Mouse (Mus musculus): Measurements from ENCODE around the gene Baiap2l1. TPM values are rescaled to one million over a fixed set of nuclear protein-coding genes. Genes with fewer than 3 reads are reported as not detected.
A peak's percentile ranks its signal among the peaks of the same experiment; 100 is the strongest.

The Baiap2l1 gene
- polyA plus RNA-seq, 1 experiment from 2014 or later = 14.8 TPM

DNA sequence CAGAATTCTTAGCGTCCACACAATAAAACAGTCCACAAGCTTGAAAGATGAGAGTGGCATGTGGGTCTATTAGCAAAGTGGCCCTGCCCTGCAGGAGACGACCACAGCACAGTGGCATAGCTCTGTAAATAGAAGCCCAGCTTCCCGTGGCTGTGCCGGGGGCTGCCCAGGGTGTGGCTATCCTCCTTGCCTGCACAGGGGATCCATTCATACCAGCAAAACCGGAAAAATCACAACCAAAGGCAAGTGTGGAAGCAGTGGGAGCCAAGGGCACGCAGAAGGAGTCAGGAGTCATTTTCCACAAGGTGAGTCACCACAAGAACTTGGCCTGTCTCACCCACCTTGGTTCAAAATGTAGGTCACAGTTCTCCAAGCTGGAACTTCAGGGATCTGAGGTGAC is 39.6 kb downstream of the Baiap2l1 start:
- peaks cover 34% of the 10 kb centered on the region for H3K4me1 ChIP-seq (ENCODE audit: insufficient read depth, low read length)
- 29% methylated on average over 6 of the region's 6 CpGs for WGBS
- no peak overlapping the region for H3K4me3 ChIP-seq (ENCODE audit: low read length)
- no peak overlapping the region; the same call in 1 of the 2 replicates for H3K4me2 ChIP-seq (replicated peaks; ENCODE audit: low read depth, low read length)
- H3K9ac ChIP-seq (replicated peaks; ENCODE audit: low read length) = no peak overlapping the region
- no peaks in the 10 kb centered on the region for H3K27me3 ChIP-seq (ENCODE audit: insufficient read depth, low read length)
- H3K27ac ChIP-seq (ENCODE audit: low read length) = peak overlapping the region; percentile 52
- no peaks in the 10 kb centered on the region for H3K36me3 ChIP-seq (ENCODE audit: insufficient read depth, low read length)
- no peak for ATAC-seq (ENCODE audit: low FRiP score, low TSS enrichment)
- no peaks in the 10 kb centered on the region for H3K9me3 ChIP-seq (ENCODE audit: low read length)

DNA sequence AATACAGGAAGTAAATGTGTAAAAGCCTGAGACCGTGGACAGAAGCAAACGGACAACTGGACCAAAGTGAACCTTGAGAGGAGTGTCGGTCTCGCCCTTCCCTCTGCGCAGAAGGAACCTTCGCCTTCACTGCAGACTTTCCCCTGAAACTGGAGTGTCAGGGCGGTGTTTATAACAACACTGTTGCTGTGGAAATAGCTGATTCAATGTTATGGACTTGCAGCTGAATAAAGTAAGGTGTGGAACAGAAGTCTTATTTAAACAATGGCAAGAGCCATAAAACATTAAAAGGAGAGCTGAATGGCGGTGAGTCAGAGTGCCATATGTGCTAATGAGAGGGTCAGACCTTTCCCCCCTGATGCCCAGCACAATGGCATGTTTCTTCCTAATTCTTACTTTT is 40.5 kb downstream of the Baiap2l1 start:
- WGBS = 66% methylated on average over 8 of the region's 8 CpGs
- no peak for ATAC-seq (ENCODE audit: low FRiP score, low TSS enrichment)

DNA sequence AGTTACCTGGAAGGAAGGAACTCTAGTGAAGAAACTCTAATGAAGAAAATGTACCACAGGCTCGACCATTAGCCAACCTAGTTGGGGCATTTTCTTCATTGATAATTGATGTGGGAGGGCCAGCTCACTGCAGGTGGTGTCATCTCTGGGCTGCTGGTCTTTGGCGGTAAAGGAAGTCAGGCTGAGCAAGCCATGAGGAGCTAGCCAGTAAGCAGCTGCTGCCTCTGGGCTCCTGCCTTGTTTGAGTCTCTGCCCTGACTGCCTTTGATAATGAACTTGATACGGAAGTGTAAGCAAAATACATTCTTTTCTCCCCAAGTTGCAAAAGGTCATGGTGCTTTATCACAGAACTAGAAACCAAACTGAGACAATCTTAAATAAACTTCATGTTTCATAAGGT is 41.5 kb downstream of the Baiap2l1 start:
- Histone ChIP-seq H3K4me1 (ENCODE audit: insufficient read depth, low read length) (peaks cover 32% of the 10 kb centered on the region), H3K9me3 (ENCODE audit: low read length) (no peaks in the 10 kb centered on the region), H3K27me3 (ENCODE audit: insufficient read depth, low read length) (no peaks in the 10 kb centered on the region), H3K4me2 (replicated peaks; ENCODE audit: low read depth, low read length) (no peak overlapping the region), H3K27ac (ENCODE audit: low read length) (no peak overlapping the region), H3K9ac (replicated peaks; ENCODE audit: low read length) (no peak overlapping the region), H3K36me3 (ENCODE audit: insufficient read depth, low read length) (no peaks in the 10 kb centered on the region), H3K4me3 (ENCODE audit: low read length) (no peak overlapping the region)
- 61% methylated on average over 3 of the region's 3 CpGs for WGBS
- ATAC-seq (ENCODE audit: low FRiP score, low TSS enrichment) = no peak

More for the DNA sequence above, 40.5 kb downstream of the Baiap2l1 start:
- Histone ChIP-seq H3K4me1 (ENCODE audit: insufficient read depth, low read length) (peaks cover 36% of the 10 kb centered on the region), H3K4me3 (ENCODE audit: low read length) (no peak overlapping the region), H3K27ac (ENCODE audit: low read length) (no peak overlapping the region), H3K36me3 (ENCODE audit: insufficient read depth, low read length) (no peaks in the 10 kb centered on the region), H3K27me3 (ENCODE audit: insufficient read depth, low read length) (no peaks in the 10 kb centered on the region), H3K4me2 (replicated peaks; ENCODE audit: low read depth, low read length) (no peak overlapping the region), H3K9ac (replicated peaks; ENCODE audit: low read length) (no peak overlapping the region), H3K9me3 (ENCODE audit: low read length) (no peaks in the 10 kb centered on the region)

DNA sequence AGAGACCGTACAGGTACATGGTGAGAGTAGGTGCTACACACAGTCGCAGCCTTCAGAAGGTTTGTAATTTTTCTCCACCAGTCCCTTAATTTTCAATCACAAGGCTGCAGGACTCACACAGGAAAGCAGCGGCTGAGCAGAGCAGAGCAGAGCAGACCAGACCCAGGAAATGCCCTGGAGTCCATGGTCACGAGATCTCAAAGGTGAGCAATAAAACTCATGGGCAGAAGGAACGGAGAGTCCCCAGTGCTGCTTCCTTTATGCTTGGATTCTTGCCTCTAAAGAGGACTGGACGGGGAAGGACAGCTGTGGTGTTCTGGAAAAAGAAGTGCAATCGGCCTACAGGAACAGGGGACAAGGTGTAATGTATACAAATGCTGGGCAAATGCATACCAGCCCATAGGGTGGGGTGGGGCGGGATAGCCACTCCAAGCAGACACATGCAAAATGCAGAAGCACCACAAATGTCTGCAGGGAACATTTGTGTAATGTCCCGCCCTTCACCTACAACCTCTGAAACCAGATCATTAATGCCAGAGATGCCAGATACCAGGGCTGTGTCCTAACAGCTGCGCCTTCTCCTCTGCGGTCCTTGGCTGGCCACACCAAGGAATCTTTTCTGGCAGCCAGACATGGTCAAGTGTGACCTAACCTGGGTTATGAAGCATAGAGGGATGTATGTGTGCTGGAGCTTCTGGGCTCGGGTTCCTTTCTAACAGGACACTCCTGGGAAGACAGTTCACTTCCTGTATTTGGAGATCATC is 43.0 kb downstream of the Baiap2l1 start:
- WGBS = 62% methylated on average over 12 of the region's 12 CpGs
- Histone ChIP-seq H3K36me3 (ENCODE audit: insufficient read depth, low read length) (no peaks in the 10 kb centered on the region), H3K4me3 (ENCODE audit: low read length) (no peak overlapping the region), H3K4me2 (replicated peaks; ENCODE audit: low read depth, low read length) (no peak overlapping the region), H3K27me3 (ENCODE audit: insufficient read depth, low read length) (no peaks in the 10 kb centered on the region), H3K9ac (replicated peaks; ENCODE audit: low read length) (no peak overlapping the region), H3K27ac (ENCODE audit: low read length) (peak overlapping the region; percentile 16; the same call in 1 of the 2 replicates), H3K4me1 (ENCODE audit: insufficient read depth, low read length) (peaks cover 32% of the 10 kb centered on the region), H3K9me3 (ENCODE audit: low read length) (no peaks in the 10 kb centered on the region)
- ATAC-seq (ENCODE audit: low FRiP score, low TSS enrichment) = 0 out of 2 replicates have a peak, but pooled peaks have one; percentile 14

DNA sequence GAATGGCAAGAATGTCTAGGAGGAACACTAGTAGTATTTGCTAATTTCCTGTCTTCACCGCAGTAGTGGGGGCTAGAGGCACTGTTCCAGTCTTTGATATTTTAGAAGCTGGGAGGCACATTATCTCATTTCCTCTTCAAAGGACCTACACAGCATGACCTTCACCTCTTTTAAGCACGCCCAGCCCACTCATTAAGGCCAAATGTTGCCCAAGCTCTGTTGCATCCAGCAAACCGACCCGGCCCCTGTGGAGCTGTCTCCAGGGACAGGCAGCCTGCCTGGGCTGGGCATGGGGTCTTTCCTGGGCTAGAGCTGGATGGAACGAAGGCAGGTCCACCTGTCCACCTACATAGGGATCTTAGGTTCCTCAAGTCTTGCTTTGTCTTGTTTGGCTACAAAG is 44.6 kb downstream of the Baiap2l1 start:
- Histone ChIP-seq H3K36me3 (ENCODE audit: insufficient read depth, low read length) (no peaks in the 10 kb centered on the region), H3K27ac (ENCODE audit: low read length) (no peak overlapping the region), H3K4me3 (ENCODE audit: low read length) (no peak overlapping the region), H3K27me3 (ENCODE audit: insufficient read depth, low read length) (no peaks in the 10 kb centered on the region), H3K9me3 (ENCODE audit: low read length) (no peaks in the 10 kb centered on the region), H3K9ac (replicated peaks; ENCODE audit: low read length) (no peak overlapping the region), H3K4me1 (ENCODE audit: insufficient read depth, low read length) (peaks cover 28% of the 10 kb centered on the region), H3K4me2 (replicated peaks; ENCODE audit: low read depth, low read length) (no peak overlapping the region)
- ATAC-seq (ENCODE audit: low FRiP score, low TSS enrichment) = peak; percentile 63; the same call in 1 of the 2 replicates
- WGBS = 12% methylated on average over 5 of the region's 5 CpGs

DNA sequence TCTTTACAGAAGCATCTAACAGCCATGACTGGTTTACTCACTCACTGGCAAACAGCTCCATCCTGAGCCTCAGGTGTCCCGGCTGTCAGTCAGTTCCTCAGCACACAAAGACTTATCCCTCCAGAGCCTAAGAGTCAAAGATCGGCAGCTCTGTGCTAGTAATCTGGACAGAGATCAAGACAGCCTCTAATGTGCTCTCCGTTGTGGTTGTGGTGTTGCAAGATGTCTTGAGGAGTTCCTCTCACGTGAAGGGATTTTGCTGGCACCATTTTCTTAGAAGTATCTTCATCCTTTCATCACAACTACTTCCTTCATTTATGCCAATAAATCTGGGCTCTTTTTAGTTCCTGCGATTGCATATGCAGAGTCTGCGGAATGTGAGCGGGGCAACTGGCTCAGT is 45.7 kb downstream of the Baiap2l1 start:
- ATAC-seq (ENCODE audit: low FRiP score, low TSS enrichment) = no peak
- no peaks in the 10 kb centered on the region for H3K9me3 ChIP-seq (ENCODE audit: low read length)
- WGBS = 84% methylated on average over 7 of the region's 7 CpGs

DNA sequence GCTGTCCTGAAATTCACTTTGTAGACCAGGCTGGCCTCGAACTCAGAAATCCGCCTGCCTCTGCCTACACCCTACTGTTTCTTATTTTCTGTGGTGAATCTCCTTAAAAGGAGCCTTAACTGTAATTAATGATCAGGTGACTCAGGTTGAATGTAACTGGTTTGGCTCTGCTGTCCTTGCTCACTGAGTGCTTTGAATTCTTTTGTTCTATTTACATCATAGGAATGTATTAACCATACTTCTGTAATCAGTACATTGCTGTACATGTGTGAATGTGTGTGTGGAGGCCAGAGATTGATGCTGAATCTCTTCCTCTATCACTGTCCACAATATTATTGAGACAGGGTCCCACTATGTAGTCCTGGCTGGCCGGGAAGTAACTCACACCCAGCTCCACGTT is 49.0 kb downstream of the Baiap2l1 start:
- H3K9me3 ChIP-seq (ENCODE audit: low read length) = no peaks in the 10 kb centered on the region
- H3K9ac ChIP-seq (replicated peaks; ENCODE audit: low read length) = no peak overlapping the region
- peaks cover 8% of the 10 kb centered on the region for H3K4me1 ChIP-seq (ENCODE audit: insufficient read depth, low read length)
- H3K27ac ChIP-seq (ENCODE audit: low read length) = no peak overlapping the region
- H3K36me3 ChIP-seq (ENCODE audit: insufficient read depth, low read length) = no peaks in the 10 kb centered on the region
- 79% methylated on average over 4 of the region's 4 CpGs for WGBS
- no peaks in the 10 kb centered on the region for H3K27me3 ChIP-seq (ENCODE audit: insufficient read depth, low read length)
- ATAC-seq (ENCODE audit: low FRiP score, low TSS enrichment) = no peak
- H3K4me3 ChIP-seq (ENCODE audit: low read length) = no peak overlapping the region
- no peak overlapping the region for H3K4me2 ChIP-seq (replicated peaks; ENCODE audit: low read depth, low read length)

More for the DNA sequence above, 45.7 kb downstream of the Baiap2l1 start:
- Histone ChIP-seq H3K4me1 (ENCODE audit: insufficient read depth, low read length) (peaks cover 20% of the 10 kb centered on the region), H3K4me3 (ENCODE audit: low read length) (no peak overlapping the region), H3K36me3 (ENCODE audit: insufficient read depth, low read length) (no peaks in the 10 kb centered on the region), H3K27me3 (ENCODE audit: insufficient read depth, low read length) (no peaks in the 10 kb centered on the region), H3K9ac (replicated peaks; ENCODE audit: low read length) (no peak overlapping the region), H3K27ac (ENCODE audit: low read length) (no peak overlapping the region), H3K4me2 (replicated peaks; ENCODE audit: low read depth, low read length) (no peak overlapping the region)

DNA sequence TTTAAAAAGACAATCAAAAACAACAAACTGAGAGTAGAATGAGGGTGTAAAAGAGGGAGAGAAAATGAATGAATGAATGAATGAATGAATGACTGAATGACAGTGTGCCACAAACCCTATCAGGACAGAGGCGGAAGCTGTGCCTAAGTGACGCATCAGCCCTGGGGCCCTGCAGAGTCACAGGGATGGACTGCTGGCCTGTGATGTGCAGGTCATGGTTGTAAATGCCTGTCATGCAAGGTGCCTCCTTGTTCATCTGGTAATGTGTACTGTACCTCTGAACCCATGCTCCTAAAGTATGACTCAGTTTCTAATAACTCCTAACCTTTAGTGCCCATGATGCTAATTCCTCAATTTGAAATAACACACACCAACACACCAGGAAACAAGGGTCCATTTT is 54.8 kb downstream of the Baiap2l1 start:
- no peaks in the 10 kb centered on the region for H3K36me3 ChIP-seq (ENCODE audit: insufficient read depth, low read length)
- H3K27ac ChIP-seq (ENCODE audit: low read length) = no peak overlapping the region
- no peaks in the 10 kb centered on the region for H3K27me3 ChIP-seq (ENCODE audit: insufficient read depth, low read length)
- no peaks in the 10 kb centered on the region for H3K4me1 ChIP-seq (ENCODE audit: insufficient read depth, low read length)
- WGBS = 96% methylated on average over 2 of the region's 2 CpGs
- no peak overlapping the region for H3K4me3 ChIP-seq (ENCODE audit: low read length)
- ATAC-seq (ENCODE audit: low FRiP score, low TSS enrichment) = no peak
- H3K9me3 ChIP-seq (ENCODE audit: low read length) = no peaks in the 10 kb centered on the region
- H3K4me2 ChIP-seq (replicated peaks; ENCODE audit: low read depth, low read length) = no peak overlapping the region
- H3K9ac ChIP-seq (replicated peaks; ENCODE audit: low read length) = no peak overlapping the region

DNA sequence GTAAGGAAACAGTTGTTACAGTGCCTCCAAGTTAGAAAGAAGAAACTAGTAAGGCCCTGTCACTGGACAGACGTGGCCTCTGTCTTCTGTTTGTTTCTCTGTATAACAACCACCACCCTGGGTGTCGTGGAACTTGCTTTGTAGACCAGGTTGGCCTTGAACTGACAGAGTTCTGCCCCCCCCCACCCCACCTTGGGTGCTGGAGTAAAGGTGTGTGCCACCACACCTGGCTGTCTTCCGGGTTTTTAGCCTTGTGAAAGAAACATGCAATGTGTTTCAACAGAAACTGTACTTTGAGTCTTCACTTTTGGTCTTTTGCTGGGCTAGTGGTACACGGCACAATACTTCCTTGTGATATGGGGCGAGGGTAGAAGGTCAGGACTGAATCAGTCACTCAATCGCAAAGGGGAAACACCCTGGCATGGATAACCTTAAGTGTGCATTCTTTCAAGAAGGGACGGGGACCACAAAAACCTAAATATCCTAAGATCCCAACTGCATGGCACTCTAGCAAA is 61.8 kb downstream of the Baiap2l1 start:
- H3K4me1 ChIP-seq (ENCODE audit: insufficient read depth, low read length) = no peaks in the 10 kb centered on the region
- no peak overlapping the region for H3K9ac ChIP-seq (replicated peaks; ENCODE audit: low read length)
- H3K9me3 ChIP-seq (ENCODE audit: low read length) = no peaks in the 10 kb centered on the region
- no peaks in the 10 kb centered on the region for H3K36me3 ChIP-seq (ENCODE audit: insufficient read depth, low read length)
- H3K4me2 ChIP-seq (replicated peaks; ENCODE audit: low read depth, low read length) = no peak overlapping the region
- no peak for ATAC-seq (ENCODE audit: low FRiP score, low TSS enrichment)
- WGBS = 84% methylated on average over 7 of the region's 7 CpGs
- no peak overlapping the region for H3K4me3 ChIP-seq (ENCODE audit: low read length)
- H3K27me3 ChIP-seq (ENCODE audit: insufficient read depth, low read length) = no peaks in the 10 kb centered on the region
- no peak overlapping the region for H3K27ac ChIP-seq (ENCODE audit: low read length)

DNA sequence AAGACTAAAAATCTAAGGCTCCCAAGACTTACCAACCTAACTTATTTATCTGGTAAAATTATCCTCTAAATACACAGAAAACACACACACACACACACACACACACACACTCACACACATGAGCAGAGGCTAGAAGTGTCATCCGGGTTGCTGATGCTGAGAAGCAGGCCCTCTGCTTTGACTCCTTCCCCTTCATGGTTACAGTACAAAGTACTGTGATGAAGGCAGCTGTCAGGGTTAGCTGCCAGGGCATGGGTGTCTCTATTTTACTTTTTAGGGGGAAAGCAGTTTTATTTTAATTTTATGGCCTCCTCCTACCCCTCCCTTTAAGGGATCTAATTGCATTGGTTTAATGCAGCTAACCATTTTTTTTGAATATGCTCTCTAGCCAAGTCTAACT is 62.6 kb downstream of the Baiap2l1 start:
- Histone ChIP-seq H3K9ac (replicated peaks; ENCODE audit: low read length) (no peak overlapping the region), H3K36me3 (ENCODE audit: insufficient read depth, low read length) (no peaks in the 10 kb centered on the region), H3K4me1 (ENCODE audit: insufficient read depth, low read length) (no peaks in the 10 kb centered on the region), H3K27me3 (ENCODE audit: insufficient read depth, low read length) (no peaks in the 10 kb centered on the region), H3K9me3 (ENCODE audit: low read length) (no peaks in the 10 kb centered on the region), H3K4me3 (ENCODE audit: low read length) (no peak overlapping the region), H3K27ac (ENCODE audit: low read length) (no peak overlapping the region), H3K4me2 (replicated peaks; ENCODE audit: low read depth, low read length) (no peak overlapping the region)
- no peak for ATAC-seq (ENCODE audit: low FRiP score, low TSS enrichment)
- WGBS = 73% methylated on average over 1 of the region's 1 CpGs
